Comparison of ENCODE assay signal across 9 mouse cellular contexts in the genomic region with DNA sequence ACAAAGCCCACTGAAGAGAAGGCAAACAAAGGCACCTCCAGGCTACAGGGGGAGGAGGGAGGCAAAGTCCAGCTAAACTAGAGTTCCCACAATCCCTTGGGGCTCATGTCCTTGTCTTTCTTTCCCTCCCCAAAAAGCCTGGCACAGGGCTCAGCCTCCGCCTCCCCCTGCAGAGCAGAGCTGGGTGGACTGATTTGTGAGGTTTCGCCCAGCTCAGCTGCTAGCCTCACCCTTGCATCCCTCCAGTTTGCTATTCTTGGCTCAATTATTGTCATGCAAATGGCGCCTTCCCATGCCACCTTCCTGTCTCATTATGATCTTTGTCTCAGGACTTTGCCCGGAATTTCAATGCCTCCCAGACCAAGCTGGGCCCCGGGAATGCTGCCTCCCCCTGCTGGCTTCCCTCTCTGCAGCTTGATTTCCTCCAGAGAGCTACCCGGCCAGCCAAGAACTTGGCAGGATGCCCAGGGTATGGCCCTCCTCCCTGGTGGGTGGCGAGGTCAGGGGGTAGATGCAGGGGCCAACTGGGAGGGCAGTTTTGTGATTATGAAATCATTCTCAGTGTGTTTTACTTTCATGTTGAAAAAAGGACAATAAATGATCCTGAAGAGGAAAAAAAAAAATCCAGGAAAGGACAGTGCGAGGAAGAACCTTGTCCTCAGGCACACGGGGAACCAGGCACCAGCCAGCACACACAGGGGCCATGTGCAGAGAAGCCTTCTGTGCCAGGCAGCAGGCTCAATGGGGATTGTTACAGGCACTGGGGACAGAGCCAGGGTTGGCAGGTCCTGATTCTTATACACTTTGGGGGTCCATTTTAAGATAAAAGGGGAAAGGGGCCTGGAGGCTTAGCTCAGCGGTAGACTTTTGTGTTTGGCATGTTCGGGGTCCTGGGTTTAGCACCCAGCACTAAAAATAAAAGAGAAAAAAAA. TPM values are rescaled to one million over a fixed set of nuclear protein-coding genes. Genes with fewer than 3 reads are reported as not detected.
DNase-seq lines count a peak whose midpoint lies in the region; ATAC-seq lines count a peak whose summit lies in the region.
"Had no signal": no experiment of that assay in that cellular context is flagged by ENCODE, and none has a peak within 500 bp of the region (broad histone marks: within the 10 kb centered on the region; RNA-seq: fewer than 3 reads in every experiment).

Gene Pipox, minus strand, starts transcription at position 310 of the 932 bp plus-strand sequence.

- H3K4me1 ChIP-seq in intestine, embryonic 15.5 days (replicated peaks), result peaks cover 15% of the 10 kb centered on the region

- H3K4me3 ChIP-seq in intestine, embryonic 15.5 days (replicated peaks), result peak within 1 kb of the TSS; percentile 22

- peak within 1 kb of the TSS; percentile 94 for H3K27ac ChIP-seq in intestine, embryonic 15.5 days
- H3K27ac ChIP-seq: macrophage had no signal

- intact Hi-C loops in left cerebral cortex, postnatal 10 days (cut with DNase I), result no loop called here

- peak within 1 kb of the TSS; percentile 49 for H3K4me2 ChIP-seq in intestine, embryonic 15.5 days (replicated peaks)

- ATAC-seq in intestine, embryonic 15.5 days, result peak; percentile 96
- no peak for ATAC-seq in erythroid progenitor cell, adult 5-6 weeks (replicated peaks; ENCODE audit: low FRiP score, poor library complexity, severe bottlenecking)

- 20% methylated on average over 11 of the region's 11 CpGs for WGBS in intestine, embryonic 15.5 days

- peaks cover 5% of the 10 kb centered on the region; the same call in 1 of the 2 replicates for H3K27me3 ChIP-seq in intestine, embryonic 15.5 days (replicated peaks)

- no peak within 1 kb of the TSS for H3K9ac ChIP-seq in intestine, embryonic 15.5 days

- DNase-seq in adrenal gland, postnatal 14 days, result peak; percentile 97
- peak; percentile 74 for DNase-seq in embryo, embryonic 9.5 days (ENCODE audit: extremely low spot score)
- peak; percentile 69 to 80 for DNase-seq in gastrocnemius, postnatal 4 days (ENCODE audit: low spot score in 2 of 2)
- DNase-seq in left cerebral cortex, postnatal 10 days (ENCODE audit: extremely low spot score in 1 of 2, low spot score in 2 of 2), result peak; percentile 84 to 91
- DNase-seq in lung, postnatal 4 days, result peak; percentile 89 to 93
- DNase-seq in right cerebral cortex, postnatal 36 days (ENCODE audit: low spot score in 2 of 2), result peak; percentile 52 to 67

- no peaks in the 10 kb centered on the region for H3K9me3 ChIP-seq in intestine, embryonic 15.5 days

- no peaks in the 10 kb centered on the region for H3K36me3 ChIP-seq in intestine, embryonic 15.5 days

RNA-seq across cellular contexts. Expression of gene Pipox, which starts in this region (rescaled TPM):
- 3.7 and 21.3 TPM in 2 replicates for total RNA-seq in adrenal gland, postnatal 14 days (2021)
- total RNA-seq in gastrocnemius, postnatal 4 days (2021), result under 1 TPM; 0.34 to 0.57 TPM
- 29.8 and 36.1 TPM in 2 replicates for polyA plus RNA-seq in intestine, embryonic 15.5 days (2015; fragmentation: Nextera tagmentation; extraction: Ambion mirVana)
- 1 to 10 TPM in 1 of 2 experiments, under 1 TPM in 1; 0.49 to 1.6 TPM for total RNA-seq in left cerebral cortex, postnatal 10 days (2021)
- total RNA-seq in erythroid progenitor cell, adult 5-6 weeks (2015; ENCODE audit: low replicate concordance), result not detected in 2 replicates
- not detected in 2 replicates for total RNA-seq in erythroid progenitor cell, adult 5-6 weeks (2017; ENCODE audit: low replicate concordance)
- polyA plus RNA-seq: macrophage had no signal

Comparison
In these comparisons a context has a peak if more than half of its experiments do, and no peak if none do; other contexts are left out.
1. Peak in DNase-seq in gastrocnemius, postnatal 4 days; RNA of the gene not detected or under 1 TPM.